Mouse (Mus musculus) hindbrain, postnatal 0 days (tissue): ENCODE measurements around the gene Gm20388. TPM values are rescaled to one million over a fixed set of nuclear protein-coding genes. Genes with fewer than 3 reads are reported as not detected.
A peak's percentile ranks its signal among the peaks of the same experiment; 100 is the strongest.

Experiments used
- ATAC-seq: fragments of 200-750 bp; cut with Nextera tagmentation; 2 replicates; pipeline ENCODE4 v1.8.0; 2017; ENCODE audit warnings: mild to moderate bottlenecking, moderate TSS enrichment, moderate library complexity
- DNase-seq: peaks from one replicate; pipeline ENCODE4 v3.0.0-alpha.2; 2015; ENCODE audit warnings: low spot score
- H3K27ac ChIP-seq: fragments of 300-500 bp; sonication (generic); 2 replicates; pipeline ENCODE4 v1.5.1; 2014; ENCODE audit warnings: mild to moderate bottlenecking
- H3K27me3 ChIP-seq: fragments of 300-500 bp; sonication (generic); 2 replicates; pipeline ENCODE4 v1.6.1; 2014; ENCODE audit warnings: low read length, mixed read lengths; ENCODE audit not compliant: insufficient read depth
- H3K36me3 ChIP-seq: fragments of 300-500 bp; sonication (generic); 2 replicates; pipeline ENCODE4 v1.6.1; 2014; ENCODE audit warnings: low read length, mixed read lengths; ENCODE audit not compliant: insufficient read depth
- H3K4me1 ChIP-seq: fragments of 300-500 bp; sonication (generic); 2 replicates; pipeline ENCODE4 v1.6.1; 2014; ENCODE audit warnings: antibody characterized with exemption, low read length, mixed read lengths; ENCODE audit not compliant: insufficient read depth
- H3K4me2 ChIP-seq: fragments of 300-500 bp; sonication (generic); 2 replicates; pipeline ENCODE4 v1.6.1; 2014; ENCODE audit warnings: low read depth, mild to moderate bottlenecking, low read length, moderate library complexity, mixed read lengths
- H3K4me3 ChIP-seq: fragments of 300-500 bp; sonication (generic); 2 replicates; pipeline ENCODE4 v1.5.1; 2014; ENCODE audit warnings: low read length
- H3K9ac ChIP-seq: fragments of 300-500 bp; sonication (generic); replicated peaks from 2 replicates; pipeline ENCODE4 v1.6.1; 2014; ENCODE audit warnings: mild to moderate bottlenecking, low read length, moderate library complexity, mixed read lengths
- H3K9me3 ChIP-seq: fragments of 300-500 bp; sonication (generic); 2 replicates; pipeline ENCODE4 v1.6.1; 2016; ENCODE audit warnings: low read length, mixed read lengths
- CTCF ChIP-seq: IDR thresholded peaks from 2 replicates; pipeline ENCODE4 v1.5.1; 2016; ENCODE audit warnings: antibody characterized with exemption, control low read depth, low read depth
- WGBS: fragments of 180-500 bp; shearing (Covaris S2); extraction: QIAGEN DNeasy Blood & Tissue Kit; methylation state at CpG from one replicate; pipeline ENCODE4 v1.1.7; 2014; 5-methylcytosine and 5-hydroxymethylcytosine counted together
- polyA plus RNA-seq: library from polyadenylated mRNA; unstranded; fragments of >200 nt; fragmentation: Nextera tagmentation; extraction: Ambion mirVana; gene quantifications from 2 replicates; pipeline ENCODE4 v1.2.1, GENCODE M21; 2015
- total RNA-seq: library from RNA; depleted of rRNA; stranded (reverse); fragments of >200 nt; gene quantifications from 2 replicates; pipeline ENCODE4 v1.2.3, GENCODE M21; 2014

The Gm20388 gene
- total and polyA plus RNA-seq, 2 experiments from 2014 or later, result 71.3 TPM; not detected in 1

DNA sequence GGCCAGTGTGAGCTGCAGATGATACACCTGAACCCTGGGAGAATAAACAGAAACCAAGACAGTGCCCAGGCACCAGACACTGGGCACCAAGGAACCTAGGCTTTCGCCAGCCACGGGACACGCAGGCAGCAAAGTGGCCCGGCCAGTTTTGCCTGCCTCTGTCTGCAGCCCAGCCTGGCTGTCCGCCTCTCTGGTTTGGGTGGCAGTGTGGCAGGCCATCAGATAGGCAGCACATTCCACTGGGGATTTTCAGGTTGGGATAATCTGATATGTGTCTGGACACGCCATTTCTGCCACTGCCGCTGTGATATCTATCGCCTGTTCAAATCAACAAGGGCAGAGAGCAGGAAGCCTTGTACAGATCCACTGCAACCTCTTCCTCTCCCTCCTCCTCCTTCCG lies 1353.6 kb downstream of the Gm20388 start:
- Histone ChIP-seq H3K27ac (no peak overlapping the region), H3K4me2 (no peak overlapping the region), H3K9ac (no peak overlapping the region), H3K36me3 (no peaks in the 10 kb centered on the region), H3K4me1 (no peaks in the 10 kb centered on the region), H3K27me3 (no peaks in the 10 kb centered on the region), H3K9me3 (no peaks in the 10 kb centered on the region), H3K4me3 (no peak overlapping the region)
- DNase-seq (no peak), ATAC-seq (no peak)
- WGBS, result 76% methylated on average over 9 of the region's 9 CpGs
- TF ChIP-seq CTCF, result no peak

DNA sequence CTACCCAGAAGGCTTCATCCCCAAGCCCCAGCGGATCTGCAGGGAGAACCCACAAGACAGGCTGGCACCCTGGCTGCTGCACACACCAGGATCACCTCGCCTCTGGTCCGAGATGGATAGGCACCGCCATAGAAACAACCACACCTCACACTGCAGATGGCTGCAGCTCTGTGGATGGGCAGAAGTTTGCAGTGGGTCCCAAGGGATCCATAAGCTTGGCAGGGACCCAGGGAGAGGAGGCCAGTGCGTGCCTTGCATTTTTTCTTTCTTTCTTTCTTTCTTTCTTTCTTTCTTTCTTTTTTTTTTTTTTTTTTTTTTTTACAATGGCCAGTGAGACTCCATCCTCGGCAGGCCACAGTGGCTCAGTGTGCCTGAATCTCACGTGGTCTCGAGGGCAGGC lies 1360.9 kb downstream of the Gm20388 start:
- Histone ChIP-seq H3K4me1 (no peaks in the 10 kb centered on the region), H3K9me3 (no peaks in the 10 kb centered on the region), H3K36me3 (no peaks in the 10 kb centered on the region), H3K27me3 (no peaks in the 10 kb centered on the region), H3K4me3 (no peak overlapping the region), H3K9ac (no peak overlapping the region), H3K27ac (no peak overlapping the region), H3K4me2 (no peak overlapping the region)
- TF ChIP-seq CTCF, result no peak
- ATAC-seq (no peak), DNase-seq (no peak)
- WGBS, result 59% methylated on average over 8 of the region's 8 CpGs

DNA sequence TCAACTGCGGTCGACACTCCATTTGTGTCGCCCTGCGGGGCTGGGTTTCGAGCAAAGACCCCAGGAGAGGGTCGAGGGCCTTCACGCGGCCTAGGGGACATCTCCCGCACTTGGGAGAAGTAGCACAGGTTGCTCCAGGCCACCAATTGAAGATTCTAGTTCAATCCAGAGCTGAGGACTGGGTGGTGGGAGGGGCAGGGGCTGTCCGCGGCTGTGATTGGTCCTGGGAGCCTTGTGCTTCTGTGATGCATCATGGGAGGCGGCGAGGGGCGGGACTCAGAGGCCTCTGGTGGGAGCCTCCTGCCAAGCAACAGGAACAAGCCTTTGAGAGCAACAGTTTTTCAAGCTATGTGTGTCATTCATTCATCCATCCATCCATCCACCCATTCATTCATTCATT lies 1362.6 kb downstream of the Gm20388 start:
- Histone ChIP-seq H3K9me3 (no peaks in the 10 kb centered on the region), H3K4me2 (peak overlapping the region; percentile 30), H3K9ac (no peak overlapping the region), H3K36me3 (no peaks in the 10 kb centered on the region), H3K27ac (peak overlapping the region; percentile 52; the same call in 1 of the 2 replicates), H3K4me1 (no peaks in the 10 kb centered on the region), H3K27me3 (no peaks in the 10 kb centered on the region), H3K4me3 (no peak overlapping the region; the same call in 1 of the 2 replicates)
- TF ChIP-seq CTCF, result no peak
- DNase-seq (peak; percentile 79), ATAC-seq (peak; percentile 90)
- WGBS, result 61% methylated on average over 14 of the region's 14 CpGs

DNA sequence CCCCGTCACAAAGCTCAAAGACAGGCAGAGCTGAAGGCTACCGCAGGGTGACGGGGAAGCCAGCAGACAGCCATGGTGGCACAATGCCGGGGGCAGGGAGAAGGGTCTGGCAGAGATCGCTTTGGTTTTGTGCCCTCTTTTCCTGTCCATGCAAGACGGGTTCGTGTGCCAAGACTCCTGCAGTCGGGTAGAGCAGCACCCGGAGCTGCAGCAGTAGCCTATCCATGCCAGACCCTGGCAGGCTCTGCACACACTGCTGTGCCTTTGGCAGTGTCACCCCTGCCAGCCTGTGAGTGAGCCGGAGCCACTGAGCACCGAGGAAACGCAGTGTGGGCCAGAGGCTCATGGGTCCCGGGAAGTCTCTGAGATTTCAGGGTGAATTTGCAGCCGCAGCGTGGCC lies 1363.0 kb downstream of the Gm20388 start:
- peak overlapping the region; percentile 30 for H3K4me2 ChIP-seq
- ATAC-seq (peak; percentile 91), DNase-seq (peak; percentile 88)
- H3K4me1 ChIP-seq, result no peaks in the 10 kb centered on the region
- 35% methylated on average over 15 of the region's 15 CpGs for WGBS
- peak overlapping the region; percentile 52; the same call in 1 of the 2 replicates for H3K27ac ChIP-seq
- no peaks in the 10 kb centered on the region for H3K27me3 ChIP-seq
- no peak overlapping the region for H3K9ac ChIP-seq
- H3K9me3 ChIP-seq, result no peaks in the 10 kb centered on the region
- no peak overlapping the region; the same call in 1 of the 2 replicates for H3K4me3 ChIP-seq
- TF ChIP-seq CTCF, result no peak
- no peaks in the 10 kb centered on the region for H3K36me3 ChIP-seq

DNA sequence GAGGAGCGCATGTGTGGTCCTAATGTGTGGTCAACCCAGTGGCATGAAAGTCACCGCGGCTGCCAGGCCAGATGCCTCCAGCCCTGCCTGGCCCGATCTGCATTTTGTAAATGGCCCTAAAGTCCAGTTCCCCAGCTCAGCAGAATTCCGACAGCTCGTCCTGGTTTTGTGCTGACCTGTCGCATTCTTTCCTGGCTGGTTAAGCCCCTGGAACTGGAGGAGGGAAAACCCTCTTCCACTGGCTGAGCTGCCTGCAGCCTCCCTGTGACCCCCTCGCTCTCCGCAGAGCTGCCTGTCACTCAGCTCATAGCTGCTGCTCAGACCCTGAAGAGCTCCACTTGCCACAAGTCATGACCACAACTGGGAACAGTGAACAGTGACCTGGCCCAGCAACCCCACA lies 1369.8 kb downstream of the Gm20388 start:
- H3K27ac ChIP-seq, result no peak overlapping the region
- no peak for ATAC-seq
- DNase-seq, result no peak
- H3K4me3 ChIP-seq, result no peak overlapping the region
- H3K36me3 ChIP-seq, result no peaks in the 10 kb centered on the region
- H3K4me1 ChIP-seq, result no peaks in the 10 kb centered on the region
- H3K9me3 ChIP-seq, result no peaks in the 10 kb centered on the region
- no peak overlapping the region for H3K4me2 ChIP-seq
- H3K27me3 ChIP-seq, result no peaks in the 10 kb centered on the region
- 48% methylated on average over 9 of the region's 9 CpGs for WGBS
- TF ChIP-seq CTCF, result no peak
- no peak overlapping the region for H3K9ac ChIP-seq

DNA sequence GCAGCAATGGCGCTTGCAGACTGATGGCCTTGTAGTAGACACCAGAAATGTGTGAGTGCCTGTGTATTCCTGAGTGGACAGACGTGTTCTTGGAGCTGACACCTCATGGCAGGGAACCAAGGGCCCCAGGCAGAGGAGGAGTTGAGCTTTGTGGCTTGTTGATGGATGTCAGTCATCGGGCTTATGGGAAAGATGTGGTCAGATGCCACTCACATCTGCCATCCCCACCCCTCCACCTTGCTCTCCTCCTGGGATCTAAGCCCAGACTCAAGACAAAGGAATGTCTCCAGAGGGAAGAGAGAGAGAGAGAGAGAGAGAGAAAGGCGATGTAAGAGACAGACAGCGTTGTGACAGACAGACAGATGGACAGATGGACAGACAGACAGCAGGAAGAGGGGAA lies 1378.7 kb downstream of the Gm20388 start:
- 57% methylated on average over 5 of the region's 5 CpGs for WGBS

DNA sequence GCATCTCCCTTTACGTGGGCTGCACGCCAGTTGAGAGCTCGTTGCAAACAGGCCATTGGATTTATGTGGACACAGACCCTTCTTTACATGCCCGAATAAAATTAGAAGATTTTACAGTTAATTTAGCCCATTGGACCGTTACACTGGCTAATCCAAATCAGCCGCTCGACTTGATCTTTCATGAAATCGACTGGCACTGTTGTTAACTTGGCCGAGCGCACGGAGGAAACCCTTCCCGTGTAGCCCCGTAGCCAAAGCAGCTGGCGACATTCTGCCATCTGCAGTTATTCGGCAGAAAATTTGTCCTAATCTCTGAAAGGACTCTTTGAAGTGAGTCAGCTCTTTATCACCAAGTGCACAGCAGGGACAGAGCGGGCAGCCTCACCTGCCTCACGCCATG lies 1379.9 kb downstream of the Gm20388 start:
- Histone ChIP-seq H3K27ac (no peak overlapping the region), H3K36me3 (no peaks in the 10 kb centered on the region), H3K27me3 (no peaks in the 10 kb centered on the region), H3K4me2 (no peak overlapping the region), H3K4me1 (no peaks in the 10 kb centered on the region), H3K4me3 (no peak overlapping the region), H3K9me3 (no peaks in the 10 kb centered on the region), H3K9ac (no peak overlapping the region)
- DNase-seq (peak; percentile 82), ATAC-seq (no peak)
- 46% methylated on average over 17 of the region's 17 CpGs for WGBS
- TF ChIP-seq CTCF, result no peak

More for the DNA sequence above, 1378.7 kb downstream of the Gm20388 start:
- DNase-seq (no peak), ATAC-seq (no peak)
- Histone ChIP-seq H3K27ac (no peak overlapping the region), H3K27me3 (no peaks in the 10 kb centered on the region), H3K4me1 (no peaks in the 10 kb centered on the region), H3K4me2 (no peak overlapping the region), H3K36me3 (no peaks in the 10 kb centered on the region), H3K4me3 (no peak overlapping the region), H3K9ac (no peak overlapping the region), H3K9me3 (no peaks in the 10 kb centered on the region)
- no peak for TF ChIP-seq CTCF
